Mouse (Mus musculus) spleen, adult 2 months (tissue): ENCODE data around the gene Plekhg1. TPM values are rescaled to one million over a fixed set of nuclear protein-coding genes. Genes with fewer than 3 reads are reported as not detected.

Experiments used
- DNase-seq, 2 experiments: peaks; one replicate each; pipeline versions ENCODE4 v3.0.0 to v3.0.0-alpha.2; 2012 to 2021; ENCODE audit warnings: low spot score in 2 of 2, low read depth in 1 of 2
- H3K27ac ChIP-seq: fragments of 200-500 bp; 2 replicates; pipeline ENCODE4 v1.5.1; 2012; ENCODE audit warnings: low read length, inconsistent platforms; ENCODE audit not compliant: insufficient read depth
- H3K27me3 ChIP-seq: fragments of 200-500 bp; 2 replicates; pipeline ENCODE4 v1.6.1; 2012; ENCODE audit warnings: mild to moderate bottlenecking, moderate library complexity, low read length, inconsistent platforms; ENCODE audit not compliant: control insufficient read depth, insufficient read depth
- H3K36me3 ChIP-seq: fragments of 200-500 bp; 2 replicates; pipeline ENCODE4 v1.6.1; 2012; ENCODE audit warnings: mild to moderate bottlenecking, low read length, inconsistent platforms; ENCODE audit not compliant: control insufficient read depth, insufficient read depth
- H3K4me1 ChIP-seq: fragments of 200-500 bp; 2 replicates; pipeline ENCODE4 v1.6.1; 2011; ENCODE audit warnings: inconsistent platforms; ENCODE audit not compliant: control insufficient read depth, insufficient read depth, insufficient read length
- H3K4me3 ChIP-seq: fragments of 200-500 bp; 2 replicates; pipeline ENCODE4 v1.5.1; 2011; ENCODE audit warnings: mild to moderate bottlenecking, inconsistent platforms; ENCODE audit not compliant: insufficient read depth, insufficient read length; ENCODE audit errors: extremely low read depth
- CTCF ChIP-seq: fragments of 200-500 bp; IDR thresholded peaks from 2 replicates; pipeline ENCODE4 v1.5.1; 2011; ENCODE audit warnings: mild to moderate bottlenecking, inconsistent platforms; ENCODE audit not compliant: insufficient read depth, insufficient read length, insufficient replicate concordance; ENCODE audit errors: extremely low read depth
- POLR2A ChIP-seq: fragments of 200-500 bp; IDR thresholded peaks from 2 replicates; pipeline ENCODE4 v1.6.1; 2011; ENCODE audit warnings: low read depth, low read length, inconsistent platforms
- WGBS: fragments of 180-500 bp; shearing (Covaris S2); methylation state at CpG from one replicate; pipeline ENCODE4 v1.1.7; 2018; 5-methylcytosine and 5-hydroxymethylcytosine counted together
- polyA plus RNA-seq: library from polyadenylated mRNA; depleted of rRNA; stranded (reverse); fragments of >200 nt; gene quantifications from 2 replicates; pipeline ENCODE4 v1.2.3, GENCODE M21; 2012

Plekhg1 gene
- polyA plus RNA-seq, 1 experiment: 2.0 TPM

GRCm38 (mm10) chr10:3741791-3742190, 1.6 kb downstream of the Plekhg1 start:
- Histone ChIP-seq H3K36me3 (no peaks in the 10 kb centered on the region), H3K4me1 (peaks cover 4% of the 10 kb centered on the region; the same call in 1 of the 2 replicates), H3K27ac (no peak overlapping the region), H3K4me3 (no peak overlapping the region; the same call in 1 of the 2 replicates), H3K27me3 (0 out of 2 replicates have a peak, but pooled peaks cover 1% of the 10 kb centered on the region)
- TF ChIP-seq CTCF: no peak
- no peak for TF ChIP-seq POLR2A
- 53% methylated on average over 5 of the region's 5 CpGs for WGBS
- no peak for DNase-seq

GRCm38 (mm10) chr10:3743069-3743468, 2.9 kb downstream of the Plekhg1 start:
- no peaks in the 10 kb centered on the region for H3K36me3 ChIP-seq
- no peak for DNase-seq
- TF ChIP-seq POLR2A (no peak), CTCF (no peak)
- H3K4me3 ChIP-seq: no peak overlapping the region
- peaks cover 4% of the 10 kb centered on the region; the same call in 1 of the 2 replicates for H3K4me1 ChIP-seq
- H3K27ac ChIP-seq: no peak overlapping the region
- WGBS: 84% methylated on average over 2 of the region's 2 CpGs
- H3K27me3 ChIP-seq: 0 out of 2 replicates have a peak, but pooled peaks cover 1% of the 10 kb centered on the region

GRCm38 (mm10) chr10:3743826-3744225, 3.7 kb downstream of the Plekhg1 start:
- Histone ChIP-seq H3K4me1 (peaks cover 4% of the 10 kb centered on the region; the same call in 1 of the 2 replicates), H3K4me3 (no peak overlapping the region), H3K36me3 (no peaks in the 10 kb centered on the region), H3K27ac (no peak overlapping the region), H3K27me3 (0 out of 2 replicates have a peak, but pooled peaks cover 1% of the 10 kb centered on the region)
- WGBS: 85% methylated on average over 5 of the region's 5 CpGs
- TF ChIP-seq CTCF: no peak
- TF ChIP-seq POLR2A: no peak
- DNase-seq: no peak

- Histone ChIP-seq H3K27ac (no peak overlapping the region), H3K4me1 (no peaks in the 10 kb centered on the region), H3K4me3 (no peak overlapping the region), H3K36me3 (no peaks in the 10 kb centered on the region), H3K27me3 (0 out of 2 replicates have a peak, but pooled peaks cover under 1% of the 10 kb centered on the region)
- 71% methylated on average over 3 of the region's 3 CpGs for WGBS
- no peak for TF ChIP-seq POLR2A
- TF ChIP-seq CTCF: no peak
- no peak for DNase-seq
These were observed 6.8 kb downstream of the Plekhg1 start for GRCm38 (mm10) chr10:3746794-3747518.

- DNase-seq: no peak
- Histone ChIP-seq H3K4me3 (no peak overlapping the region), H3K27me3 (no peaks in the 10 kb centered on the region), H3K4me1 (no peaks in the 10 kb centered on the region), H3K36me3 (no peaks in the 10 kb centered on the region), H3K27ac (no peak overlapping the region)
- 63% methylated on average over 1 of the region's 1 CpGs for WGBS
- no peak for TF ChIP-seq POLR2A
- no peak for TF ChIP-seq CTCF
These were observed 9.4 kb downstream of the Plekhg1 start for GRCm38 (mm10) chr10:3749580-3749979.

- Histone ChIP-seq H3K4me3 (no peak overlapping the region), H3K36me3 (no peaks in the 10 kb centered on the region), H3K27me3 (no peaks in the 10 kb centered on the region; the same call in 1 of the 2 replicates), H3K27ac (no peak overlapping the region), H3K4me1 (no peaks in the 10 kb centered on the region)
- TF ChIP-seq POLR2A: no peak
- no peak for TF ChIP-seq CTCF
- WGBS: 84% methylated on average over 5 of the region's 5 CpGs
- DNase-seq: no peak
These were observed 21.8 kb downstream of the Plekhg1 start for GRCm38 (mm10) chr10:3761992-3762391.

- TF ChIP-seq POLR2A (no peak), CTCF (no peak)
- no peak overlapping the region for H3K27ac ChIP-seq
- no peaks in the 10 kb centered on the region for H3K36me3 ChIP-seq
- H3K27me3 ChIP-seq: no peaks in the 10 kb centered on the region; the same call in 1 of the 2 replicates
- 48% methylated on average over 3 of the region's 3 CpGs for WGBS
- H3K4me3 ChIP-seq: no peak overlapping the region
- no peaks in the 10 kb centered on the region for H3K4me1 ChIP-seq
- DNase-seq: no peak
These were observed 23.0 kb downstream of the Plekhg1 start for GRCm38 (mm10) chr10:3763199-3763598.
